Mouse (Mus musculus) ES-E14 (cell line): ENCODE measurements around the gene Slc2a3. TPM values are rescaled to one million over a fixed set of nuclear protein-coding genes. Genes with fewer than 3 reads are reported as not detected.

Experiments
- DNase-seq: peaks from one replicate; pipeline ENCODE4 v3.0.0-alpha.2; 2013; ENCODE audit warnings: low read depth, low spot score
- H3K27ac ChIP-seq: 2 replicates; pipeline ENCODE4 v1.5.1; 2012; ENCODE audit warnings: low read depth, mild to moderate bottlenecking, low read length, moderate library complexity, mixed read lengths; ENCODE audit not compliant: poor library complexity, insufficient read depth, severe bottlenecking
- H3K36me3 ChIP-seq: 2 replicates; pipeline ENCODE4 v1.6.1; 2012; ENCODE audit warnings: mild to moderate bottlenecking, low read length, moderate library complexity, mixed read lengths; ENCODE audit not compliant: control insufficient read depth, poor library complexity, insufficient read depth, severe bottlenecking
- H3K4me1 ChIP-seq, 2 experiments: fragments of 150-350 bp in 1 of 2; sonication (generic) in 1 of 2; 2 replicates each; pipeline ENCODE4 v1.6.1; 2012; ENCODE audit warnings: low read length in 2 of 2, mild to moderate bottlenecking in 1 of 2, mixed read lengths in 1 of 2; ENCODE audit not compliant: control insufficient read depth in 2 of 2, insufficient read depth in 2 of 2, poor library complexity in 1 of 2
- H3K4me3 ChIP-seq, 2 experiments: fragments of 150-350 bp in 1 of 2; sonication (generic) in 1 of 2; 2 replicates each; pipeline ENCODE4 v1.5.1; 2012; ENCODE audit warnings: low read length in 2 of 2, low read depth in 1 of 2, mild to moderate bottlenecking in 1 of 2, mixed read lengths in 1 of 2; ENCODE audit not compliant: insufficient read depth in 1 of 2, poor library complexity in 1 of 2, severe bottlenecking in 1 of 2
- H3K9ac ChIP-seq: 2 replicates; pipeline ENCODE4 v1.6.1; 2012; ENCODE audit warnings: low read depth, mild to moderate bottlenecking, low read length, mixed read lengths; ENCODE audit not compliant: poor library complexity, insufficient read depth, severe bottlenecking
- H3K9me3 ChIP-seq: fragments of 150-350 bp; sonication (generic); 2 replicates; pipeline ENCODE4 v1.6.1; 2012; ENCODE audit warnings: low read depth, mild to moderate bottlenecking, low read length; ENCODE audit not compliant: control insufficient read depth, insufficient read depth
- CHD2 ChIP-seq: IDR thresholded peaks from 2 replicates; pipeline ENCODE4 v1.6.1; 2014; ENCODE audit warnings: mild to moderate bottlenecking, low read depth, low read length, inconsistent platforms
- HCFC1 ChIP-seq: IDR thresholded peaks from 2 replicates; pipeline ENCODE4 v1.6.1; 2012; ENCODE audit warnings: low read length, inconsistent platforms, borderline replicate concordance; ENCODE audit not compliant: insufficient read depth
- MAFK ChIP-seq: IDR thresholded peaks from 2 replicates; pipeline ENCODE4 v1.6.1; 2014; ENCODE audit warnings: mild to moderate bottlenecking, low read depth, low read length, inconsistent platforms; ENCODE audit not compliant: insufficient read depth
- ZC3H11A ChIP-seq: IDR thresholded peaks from 2 replicates; pipeline ENCODE4 v1.6.1; 2012; ENCODE audit warnings: low read depth, mild to moderate bottlenecking, inconsistent platforms, low read length, borderline replicate concordance
- ZNF384 ChIP-seq: IDR thresholded peaks from 2 replicates; pipeline ENCODE4 v1.6.1; 2012; ENCODE audit warnings: low read depth, low read length, inconsistent platforms
- in situ Hi-C, 2 experiments: fragments of 600-800 bp; cut with MboI; formaldehyde crosslinking; loops; one replicate each; pipeline ENCODE4 v1.15.1; 2025; ENCODE audit warnings: low sequenced_read_pairs in 2 of 2, inconsistent platforms in 1 of 2; ENCODE audit not compliant: unreplicated experiment in 2 of 2
- total RNA-seq: library from RNA; depleted of rRNA; stranded (reverse); fragments of 300-350 nt; gene quantifications from 2 replicates; pipeline ENCODE4 v1.2.3, GENCODE M21; 2012

Slc2a3 gene
- total RNA-seq, 1 experiment: 890 TPM

- Histone ChIP-seq H3K4me1 (peaks cover 0 to 16% of the 10 kb centered on the region in 2 experiments; a peak in 2 of 4 replicates), H3K9me3 (no peaks in the 10 kb centered on the region), H3K9ac (no peak overlapping the region), H3K36me3 (no peaks in the 10 kb centered on the region), H3K4me3 (no peak overlapping the region), H3K27ac (no peak overlapping the region)
- in situ Hi-C loops: no loop called here
- no peak for DNase-seq
- TF ChIP-seq HCFC1 (no peak), ZNF384 (no peak), CHD2 (no peak), ZC3H11A (no peak), MAFK (no peak)
These were observed 42.7 kb downstream of the Slc2a3 start for GRCm38 (mm10) chr6:122758732-122759131.

GRCm38 (mm10) chr6:122755913-122756312, 45.5 kb downstream of the Slc2a3 start:
- Histone ChIP-seq H3K4me1 (peaks cover 0 to 13% of the 10 kb centered on the region in 2 experiments; a peak in 3 of 4 replicates), H3K4me3 (no peak overlapping the region), H3K27ac (no peak overlapping the region), H3K9ac (no peak overlapping the region), H3K9me3 (no peaks in the 10 kb centered on the region), H3K36me3 (no peaks in the 10 kb centered on the region)
- in situ Hi-C loops: no loop called here
- no peak for DNase-seq
- no peak for TF ChIP-seq ZNF384
- TF ChIP-seq MAFK: no peak
- TF ChIP-seq CHD2: no peak
- TF ChIP-seq ZC3H11A: no peak
- TF ChIP-seq HCFC1: no peak

- in situ Hi-C loops: no loop called here
- H3K9me3 ChIP-seq: no peaks in the 10 kb centered on the region
- no peak overlapping the region for H3K9ac ChIP-seq
- DNase-seq: no peak
- TF ChIP-seq HCFC1 (no peak), MAFK (no peak), ZC3H11A (no peak), ZNF384 (no peak), CHD2 (no peak)
- no peak overlapping the region for H3K27ac ChIP-seq
- H3K4me1 ChIP-seq: peaks cover 2 to 5% of the 10 kb centered on the region in 2 experiments; a peak in 1 of 4 replicates
- H3K4me3 ChIP-seq: no peak overlapping the region
- H3K36me3 ChIP-seq: no peaks in the 10 kb centered on the region
These were observed 50.9 kb downstream of the Slc2a3 start for GRCm38 (mm10) chr6:122750579-122750978.

GRCm38 (mm10) chr6:122744505-122745249, 56.8 kb downstream of the Slc2a3 start:
- no peak overlapping the region for H3K4me3 ChIP-seq
- peaks cover 12% of the 10 kb centered on the region for H3K36me3 ChIP-seq
- in situ Hi-C loops: loop anchor here in 1 of 2 experiments (25.0 kb wide), 1 partner anchor 407 kb away; the partner anchor contains the start of gene Phc1
- peaks cover under 1 to 9% of the 10 kb centered on the region in 2 experiments; a peak in 2 of 4 replicates for H3K4me1 ChIP-seq
- peak overlapping the region; percentile 4; the same call in 1 of the 2 replicates for H3K9ac ChIP-seq
- no peak overlapping the region for H3K27ac ChIP-seq
- no peaks in the 10 kb centered on the region for H3K9me3 ChIP-seq
- TF ChIP-seq HCFC1: no peak
- no peak for TF ChIP-seq CHD2
- no peak for TF ChIP-seq ZNF384
- TF ChIP-seq ZC3H11A: no peak
- no peak for TF ChIP-seq MAFK
- DNase-seq: no peak
